Mouse (Mus musculus) brain, embryonic 14.5 days (tissue): ENCODE results near the gene Abi3bp.

Source experiments
- CTCF ChIP-seq: fragments of 200-500 bp; IDR thresholded peaks from 2 replicates; pipeline ENCODE4 v1.5.1; 2012; ENCODE audit warnings: inconsistent platforms, mild to moderate bottlenecking, moderate library complexity, borderline replicate concordance; ENCODE audit not compliant: insufficient read depth, insufficient read length; ENCODE audit errors: extremely low read depth
- POLR2A ChIP-seq: fragments of 200-500 bp; IDR thresholded peaks from 2 replicates; pipeline ENCODE4 v1.6.1; 2012; ENCODE audit warnings: mild to moderate bottlenecking, inconsistent platforms, borderline replicate concordance; ENCODE audit not compliant: poor library complexity, insufficient read depth, insufficient read length, severe bottlenecking; ENCODE audit errors: extremely low read depth

DNA sequence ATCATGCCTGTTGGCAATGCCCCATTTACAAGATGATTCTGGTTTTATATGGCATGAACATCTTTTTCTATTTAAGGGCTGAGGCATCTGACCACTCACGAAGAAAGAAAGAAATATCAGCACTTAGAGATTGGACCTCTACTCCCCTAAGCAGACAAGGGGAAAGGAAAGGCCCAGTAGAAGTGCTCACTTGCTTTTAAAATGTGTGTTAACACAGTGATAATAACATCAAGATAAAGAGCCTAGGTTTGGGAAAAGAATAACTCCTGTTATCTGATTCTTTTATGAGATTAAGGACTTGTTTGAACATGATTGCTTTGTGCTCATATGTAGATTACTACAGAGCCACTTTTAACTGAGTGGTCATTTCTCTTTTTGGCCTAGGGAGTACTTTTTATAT lies 21.0 kb downstream of the Abi3bp start:
- TF ChIP-seq CTCF (no peak), POLR2A (no peak)
